Mouse (Mus musculus): ENCODE measurements around the gene Nfkbid. TPM values are rescaled to one million over a fixed set of nuclear protein-coding genes. Genes with fewer than 3 reads are reported as not detected.

Nfkbid gene
- polyA plus RNA-seq, 1 experiment from 2014 or later = 0.96 TPM

Other genes starting within 250 kb of the Nfkbid start
- 2.3 and 2.9 TPM in 2 replicates for gene Cox7a1, start 237.6 kb upstream of the Nfkbid start, polyA plus RNA-seq (2014; fragmentation: Nextera tagmentation; extraction: Ambion mirVana)
- gene Capns1, start 222.9 kb upstream of the Nfkbid start, polyA plus RNA-seq (2014; fragmentation: Nextera tagmentation; extraction: Ambion mirVana) = 53.1 and 53.7 TPM in 2 replicates
- 182 and 186 TPM in 2 replicates for gene Polr2i, start 189.8 kb upstream of the Nfkbid start, polyA plus RNA-seq (2014; fragmentation: Nextera tagmentation; extraction: Ambion mirVana)
- gene Tbcb, start 189.5 kb upstream of the Nfkbid start, polyA plus RNA-seq (2014; fragmentation: Nextera tagmentation; extraction: Ambion mirVana) = 232 and 241 TPM in 2 replicates
- gene Ovol3, start 186.0 kb upstream of the Nfkbid start, polyA plus RNA-seq (2014; fragmentation: Nextera tagmentation; extraction: Ambion mirVana) = 0.27 TPM in 1 of 2 replicates, not detected in the other
- gene Thap8, start 141.6 kb upstream of the Nfkbid start, polyA plus RNA-seq (2014; fragmentation: Nextera tagmentation; extraction: Ambion mirVana) = 0.16 and 0.19 TPM in 2 replicates
- 10.4 and 14.9 TPM in 2 replicates for gene Wdr62, start 141.3 kb upstream of the Nfkbid start, polyA plus RNA-seq (2014; fragmentation: Nextera tagmentation; extraction: Ambion mirVana)
- gene Clip3, start 130.0 kb upstream of the Nfkbid start, polyA plus RNA-seq (2014; fragmentation: Nextera tagmentation; extraction: Ambion mirVana) = 64.7 and 70.0 TPM in 2 replicates
- gene Alkbh6, start 113.0 kb upstream of the Nfkbid start, polyA plus RNA-seq (2014; fragmentation: Nextera tagmentation; extraction: Ambion mirVana) = 93.7 and 97.6 TPM in 2 replicates
- gene Syne4, start 106.9 kb upstream of the Nfkbid start, polyA plus RNA-seq (2014; fragmentation: Nextera tagmentation; extraction: Ambion mirVana) = 72.3 and 75.3 TPM in 2 replicates
- not detected in 2 replicates for gene E130208F15Rik, start 100.0 kb upstream of the Nfkbid start, polyA plus RNA-seq (2014; fragmentation: Nextera tagmentation; extraction: Ambion mirVana)
- 21.6 TPM in 2 replicates for gene Sdhaf1, start 97.8 kb upstream of the Nfkbid start, polyA plus RNA-seq (2014; fragmentation: Nextera tagmentation; extraction: Ambion mirVana)
- gene Lrfn3, start 59.0 kb upstream of the Nfkbid start, polyA plus RNA-seq (2014; fragmentation: Nextera tagmentation; extraction: Ambion mirVana) = 4.9 and 5.0 TPM in 2 replicates
- 8.4 and 12.6 TPM in 2 replicates for gene Tyrobp, start 8.0 kb upstream of the Nfkbid start, polyA plus RNA-seq (2014; fragmentation: Nextera tagmentation; extraction: Ambion mirVana)
- 0.39 TPM in 1 of 2 replicates, not detected in the other for gene Hcst, start 1.9 kb upstream of the Nfkbid start, polyA plus RNA-seq (2014; fragmentation: Nextera tagmentation; extraction: Ambion mirVana)
- 16.6 and 18.0 TPM in 2 replicates for gene Aplp1, start 23.8 kb downstream of the Nfkbid start, polyA plus RNA-seq (2014; fragmentation: Nextera tagmentation; extraction: Ambion mirVana)
- 0.13 TPM in 1 of 2 replicates, not detected in the other for gene Kirrel2, start 36.0 kb downstream of the Nfkbid start, polyA plus RNA-seq (2014; fragmentation: Nextera tagmentation; extraction: Ambion mirVana)
- 0.15 TPM in 1 of 2 replicates, not detected in the other for gene Nphs1, start 36.6 kb downstream of the Nfkbid start, polyA plus RNA-seq (2014; fragmentation: Nextera tagmentation; extraction: Ambion mirVana)
- 0.33 TPM in 1 of 2 replicates, not detected in the other for gene Prodh2, start 71.9 kb downstream of the Nfkbid start, polyA plus RNA-seq (2014; fragmentation: Nextera tagmentation; extraction: Ambion mirVana)
- gene Arhgap33, start 113.3 kb downstream of the Nfkbid start, polyA plus RNA-seq (2014; fragmentation: Nextera tagmentation; extraction: Ambion mirVana) = 12.1 and 12.9 TPM in 2 replicates
- gene Hspb6, start 130.4 kb downstream of the Nfkbid start, polyA plus RNA-seq (2014; fragmentation: Nextera tagmentation; extraction: Ambion mirVana) = 6.1 and 6.9 TPM in 2 replicates
- gene Proser3, start 130.6 kb downstream of the Nfkbid start, polyA plus RNA-seq (2014; fragmentation: Nextera tagmentation; extraction: Ambion mirVana) = 20.0 and 21.9 TPM in 2 replicates
- gene Lin37, start 138.1 kb downstream of the Nfkbid start, polyA plus RNA-seq (2014; fragmentation: Nextera tagmentation; extraction: Ambion mirVana) = 40.6 and 46.9 TPM in 2 replicates
- gene U2af1l4, start 141.6 kb downstream of the Nfkbid start, polyA plus RNA-seq (2014; fragmentation: Nextera tagmentation; extraction: Ambion mirVana) = 91.9 and 100 TPM in 2 replicates
- gene Gm49396, start 141.6 kb downstream of the Nfkbid start, polyA plus RNA-seq (2014; fragmentation: Nextera tagmentation; extraction: Ambion mirVana) = 6.0 and 6.8 TPM in 2 replicates
- gene Psenen, start 141.9 kb downstream of the Nfkbid start, polyA plus RNA-seq (2014; fragmentation: Nextera tagmentation; extraction: Ambion mirVana) = 105 and 123 TPM in 2 replicates
- gene Igflr1, start 143.7 kb downstream of the Nfkbid start, polyA plus RNA-seq (2014; fragmentation: Nextera tagmentation; extraction: Ambion mirVana) = 3.2 and 3.5 TPM in 2 replicates
- gene Kmt2b, start 167.0 kb downstream of the Nfkbid start, polyA plus RNA-seq (2014; fragmentation: Nextera tagmentation; extraction: Ambion mirVana) = 11.9 and 14.1 TPM in 2 replicates
- gene Zbtb32, start 177.2 kb downstream of the Nfkbid start, polyA plus RNA-seq (2014; fragmentation: Nextera tagmentation; extraction: Ambion mirVana) = 0.43 TPM in 1 of 2 replicates, not detected in the other
- 3.6 and 3.8 TPM in 2 replicates for gene Upk1a, start 191.1 kb downstream of the Nfkbid start, polyA plus RNA-seq (2014; fragmentation: Nextera tagmentation; extraction: Ambion mirVana)
- 801 and 830 TPM in 2 replicates for gene Cox6b1, start 204.4 kb downstream of the Nfkbid start, polyA plus RNA-seq (2014; fragmentation: Nextera tagmentation; extraction: Ambion mirVana)
- gene Etv2, start 214.1 kb downstream of the Nfkbid start, polyA plus RNA-seq (2014; fragmentation: Nextera tagmentation; extraction: Ambion mirVana) = 0.19 and 0.43 TPM in 2 replicates
- gene Rbm42, start 228.6 kb downstream of the Nfkbid start, polyA plus RNA-seq (2014; fragmentation: Nextera tagmentation; extraction: Ambion mirVana) = 125 and 126 TPM in 2 replicates
- gene Haus5, start 243.3 kb downstream of the Nfkbid start, polyA plus RNA-seq (2014; fragmentation: Nextera tagmentation; extraction: Ambion mirVana) = 62.1 and 67.3 TPM in 2 replicates
- gene Pmis2, start 249.9 kb downstream of the Nfkbid start, polyA plus RNA-seq (2014; fragmentation: Nextera tagmentation; extraction: Ambion mirVana) = not detected in 2 replicates